Mouse (Mus musculus): ENCODE data around the gene Slc7a7.

DNA sequence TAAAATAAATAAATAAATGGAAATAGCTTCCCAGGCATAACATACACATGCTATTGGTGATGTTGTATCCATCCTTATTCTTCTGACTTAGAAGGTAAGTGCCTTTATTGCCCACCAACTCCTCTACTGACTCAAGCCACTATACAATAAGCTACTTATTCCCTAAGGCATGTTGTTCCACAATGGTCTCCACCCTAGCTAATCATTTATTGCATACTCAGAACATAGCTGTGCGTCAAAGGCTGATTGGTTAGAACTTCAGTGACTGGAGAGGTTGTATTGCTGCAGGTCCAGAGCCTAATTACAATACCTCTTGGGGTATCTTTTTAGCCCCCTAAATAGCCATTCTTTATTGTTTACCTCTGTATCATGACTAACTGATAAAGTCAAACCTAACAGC lies 86.4 kb downstream of the Slc7a7 start:
- no peak for TF ChIP-seq GATA1 (IDR thresholded peaks at IDR 0.05; ENCODE audit: borderline replicate concordance, low read length)
- no peak for TF ChIP-seq FLI1 (IDR thresholded peaks at IDR 0.05; ENCODE audit: low read length)

Data from megakaryocyte, embryonic 14.5 days (primary cell).